Mouse (Mus musculus) urinary bladder, postnatal 10 days (tissue): ENCODE results near the gene 1700001P01Rik.

Source experiments
- DNase-seq: peaks from one replicate; pipeline ENCODE4 v3.0.0; 2022; ENCODE audit warnings: low spot score

1700001P01Rik gene

DNA sequence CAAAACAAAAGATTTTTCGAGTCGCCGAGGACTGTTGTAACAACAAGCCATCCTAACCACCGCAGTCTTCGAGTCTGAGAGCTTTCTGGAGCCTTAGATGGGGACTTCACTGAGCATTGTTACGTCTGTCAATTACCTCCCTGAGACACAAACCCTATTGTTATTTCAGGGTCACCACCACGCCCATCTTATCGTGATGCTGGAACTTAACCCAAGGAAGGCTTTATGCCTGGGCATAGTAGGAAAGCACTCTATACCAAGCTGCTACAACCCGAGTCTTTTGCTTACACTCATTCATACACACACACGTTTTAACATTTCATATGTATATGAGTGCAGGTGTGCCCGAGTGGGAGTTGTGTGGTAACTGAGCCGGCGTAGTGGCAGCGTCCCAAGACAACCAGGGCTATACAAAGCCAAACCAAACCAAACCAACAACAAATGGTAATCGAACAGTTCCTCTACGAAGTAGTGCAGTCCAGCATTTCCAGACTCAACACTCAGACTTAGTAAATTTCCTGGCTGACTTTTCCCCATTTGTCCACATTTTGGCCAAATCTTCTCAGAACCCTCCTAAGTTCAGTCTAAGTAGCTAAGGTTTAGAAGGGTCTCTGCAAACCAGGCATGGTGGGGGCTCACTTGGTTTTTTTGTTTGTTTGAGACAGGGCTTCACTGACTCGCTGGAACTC, at the start of gene 1700001P01Rik:
TSS of gene 1700001P01Rik (minus strand) at position 111 of the 689 bp plus-strand sequence.
- no peak for DNase-seq

- no peak for DNase-seq
Measured at GRCm38 (mm10) chr11:97825295-97825694, 49.6 kb upstream of the 1700001P01Rik start.

DNA sequence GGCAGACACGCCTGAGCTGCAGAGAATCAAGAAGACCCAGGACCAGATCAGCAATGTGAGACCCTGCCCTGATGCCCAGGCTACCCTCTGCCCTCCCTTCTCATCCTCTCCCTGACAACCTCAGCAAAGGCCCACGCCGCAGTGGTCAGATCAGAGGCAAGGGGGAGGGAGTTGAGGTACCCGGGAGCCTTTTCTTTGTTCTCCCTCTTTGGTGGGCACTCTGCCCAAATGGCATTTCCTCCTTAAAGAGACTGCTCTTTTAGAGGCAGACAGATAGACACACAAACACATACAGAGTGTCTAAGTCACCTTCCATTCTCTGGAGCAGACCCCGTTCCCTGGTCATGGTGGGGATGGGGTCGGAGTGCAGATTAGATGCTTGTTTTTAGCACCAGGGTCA, 49.2 kb upstream of the 1700001P01Rik start:
- no peak for DNase-seq

GRCm38 (mm10) chr11:97824168-97824567, 48.5 kb upstream of the 1700001P01Rik start:
- no peak for DNase-seq

GRCm38 (mm10) chr11:97822840-97823603, 47.3 kb upstream of the 1700001P01Rik start:
- DNase-seq, result no peak

GRCm38 (mm10) chr11:97821401-97822064, 45.8 kb upstream of the 1700001P01Rik start:
- DNase-seq, result no peak

- DNase-seq, result no peak
Measured at GRCm38 (mm10) chr11:97820840-97821239, 45.1 kb upstream of the 1700001P01Rik start.

GRCm38 (mm10) chr11:97819923-97820322, 44.2 kb upstream of the 1700001P01Rik start:
- no peak for DNase-seq

DNA sequence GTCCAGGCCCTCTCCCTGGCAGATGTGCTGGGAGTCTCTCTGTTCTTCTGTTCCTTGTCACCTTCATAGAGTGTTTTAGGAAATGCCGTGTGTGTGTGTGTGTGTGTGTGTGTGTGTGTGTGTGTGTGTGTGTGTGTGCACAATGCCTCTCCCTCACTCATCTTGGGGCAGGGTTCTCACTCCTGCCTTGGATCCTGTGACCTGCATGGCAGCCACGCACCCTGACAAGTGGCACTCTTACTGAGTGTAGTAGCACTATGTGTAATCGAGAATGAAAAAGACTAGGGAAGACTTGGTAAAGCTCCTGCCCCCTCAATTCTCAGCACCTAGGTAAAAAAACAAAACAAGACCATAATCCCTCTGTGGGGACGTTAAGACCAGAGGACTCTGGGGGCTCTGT, 43.4 kb upstream of the 1700001P01Rik start:
- no peak for DNase-seq

- DNase-seq, result no peak
Measured at GRCm38 (mm10) chr11:97818571-97818970, 42.9 kb upstream of the 1700001P01Rik start.

DNA sequence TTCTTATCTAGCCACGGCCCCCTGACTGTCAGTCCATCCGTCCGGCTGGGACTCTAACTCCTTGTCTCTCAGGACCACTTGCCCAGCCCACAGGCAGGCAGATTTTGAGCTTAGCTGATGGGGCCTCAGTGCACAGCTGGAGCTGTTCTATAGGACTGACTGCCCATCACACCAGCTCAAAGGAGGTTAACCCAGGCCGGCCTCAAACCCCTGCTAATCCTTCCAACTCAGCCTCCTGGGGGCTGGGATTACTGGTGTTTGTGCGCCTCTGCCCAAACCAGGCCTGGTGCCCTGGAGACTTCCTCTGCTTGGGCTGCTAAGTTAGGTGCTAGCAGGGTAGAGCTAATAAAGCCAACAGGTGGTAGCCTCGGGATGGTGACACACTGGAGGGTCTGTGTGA, 42.3 kb upstream of the 1700001P01Rik start:
- DNase-seq, result no peak

DNA sequence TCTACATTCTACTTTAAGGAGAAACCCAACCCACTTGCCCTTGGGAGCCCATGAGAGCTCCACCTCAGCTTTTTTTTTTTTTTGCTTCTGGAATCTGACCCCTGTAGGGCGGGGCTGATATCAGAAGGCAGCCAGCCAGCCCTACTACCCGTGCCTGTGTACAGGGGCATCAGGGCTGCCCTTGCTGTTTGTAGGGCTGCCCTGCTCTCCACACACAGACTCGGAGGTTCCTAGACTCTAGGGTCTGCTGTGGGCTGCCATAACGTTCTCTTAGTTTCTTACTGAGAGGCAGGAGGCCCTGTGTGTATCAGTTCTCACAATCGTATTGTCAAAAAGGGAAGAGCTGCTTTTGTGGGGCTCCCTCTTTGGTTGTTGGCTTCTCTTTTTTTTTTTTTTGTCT, 41.7 kb upstream of the 1700001P01Rik start:
- DNase-seq, result no peak

DNA sequence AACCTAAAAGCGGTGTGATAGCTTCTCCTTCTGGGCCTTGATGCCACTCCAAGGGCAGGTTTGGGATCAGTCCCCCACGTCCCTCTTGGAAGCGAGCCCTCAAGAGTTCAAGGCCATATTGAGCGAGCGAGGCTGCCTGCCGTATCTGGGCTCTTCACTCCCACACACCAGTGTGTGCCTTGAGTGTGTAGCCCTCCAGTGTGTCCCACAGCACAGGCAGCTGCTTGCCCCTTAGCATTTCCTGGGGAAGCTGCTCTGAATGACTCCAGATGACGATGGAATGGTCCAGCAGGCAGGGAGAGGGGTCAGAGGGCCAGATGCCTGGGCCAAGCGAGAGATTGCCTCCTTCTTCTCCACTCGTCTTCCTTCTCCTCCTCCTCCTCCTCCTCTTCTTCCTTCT, 41.2 kb upstream of the 1700001P01Rik start:
- no peak for DNase-seq

- no peak for DNase-seq
Measured at GRCm38 (mm10) chr11:97816176-97816575, 40.5 kb upstream of the 1700001P01Rik start.

DNA sequence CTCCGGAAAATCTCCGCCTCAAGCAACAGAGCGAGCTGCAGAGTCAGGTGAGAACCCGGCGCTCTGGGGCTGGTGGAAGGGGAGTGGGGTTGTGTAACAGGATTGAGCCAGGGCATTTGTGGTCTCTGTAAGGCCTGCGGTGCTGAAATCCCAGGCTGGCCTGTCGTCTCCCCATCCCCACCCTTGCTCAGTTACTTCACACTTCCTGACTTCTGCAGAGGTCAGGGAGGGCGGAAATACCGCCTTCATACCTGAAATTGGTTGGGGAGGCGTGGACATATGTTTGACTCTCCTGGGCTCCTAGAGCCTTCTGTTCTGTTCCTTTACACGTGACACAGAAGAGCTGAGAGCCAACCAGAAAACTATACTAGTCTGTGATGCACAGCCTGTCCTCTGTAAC, 40.0 kb upstream of the 1700001P01Rik start:
- no peak for DNase-seq

- no peak for DNase-seq
Measured at GRCm38 (mm10) chr11:97813746-97814515, 38.2 kb upstream of the 1700001P01Rik start.

DNA sequence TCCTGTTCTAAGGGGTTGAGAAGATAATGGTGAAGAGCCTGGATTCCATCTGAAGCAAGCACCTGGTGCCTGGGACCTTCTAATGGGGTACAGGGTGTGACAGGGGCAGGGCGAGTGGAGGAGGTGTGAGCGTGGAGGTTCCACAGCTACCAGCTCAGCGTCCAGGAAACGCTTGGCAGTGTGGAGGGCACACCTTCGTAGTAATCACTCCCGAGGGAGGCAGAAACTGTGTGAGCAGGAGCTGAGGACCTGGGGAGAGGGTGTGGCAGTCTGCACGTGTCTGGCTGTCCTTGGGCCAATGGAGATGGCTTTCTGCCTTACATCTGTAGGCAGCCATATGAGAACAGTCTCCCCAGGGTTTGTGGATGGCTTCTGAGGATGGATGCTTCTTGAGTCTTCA, 37.4 kb upstream of the 1700001P01Rik start:
- no peak for DNase-seq

DNA sequence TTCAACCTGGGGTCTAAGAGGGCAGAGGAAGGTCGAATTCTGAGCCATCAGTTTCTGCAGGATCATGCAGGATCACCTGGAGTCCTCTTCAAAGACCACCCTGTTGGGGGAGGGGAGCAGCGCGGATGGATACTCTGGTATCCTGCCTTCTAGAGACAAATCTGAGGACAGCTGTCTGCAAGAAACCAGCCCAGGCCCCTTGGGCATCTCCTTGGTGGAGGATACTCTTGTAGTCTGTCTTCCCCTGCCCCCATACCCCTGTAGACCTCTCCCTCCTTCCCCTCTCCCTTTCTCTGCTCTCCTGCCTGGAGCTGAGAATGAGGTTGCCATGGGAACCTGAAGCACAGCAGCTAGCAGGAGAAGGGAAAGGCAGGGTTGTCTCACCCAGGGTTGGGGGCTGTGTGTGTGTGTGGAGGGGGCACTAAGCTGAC, 36.8 kb upstream of the 1700001P01Rik start:
- DNase-seq, result no peak

GRCm38 (mm10) chr11:97811569-97812362, 36.0 kb upstream of the 1700001P01Rik start:
- no peak for DNase-seq

DNA sequence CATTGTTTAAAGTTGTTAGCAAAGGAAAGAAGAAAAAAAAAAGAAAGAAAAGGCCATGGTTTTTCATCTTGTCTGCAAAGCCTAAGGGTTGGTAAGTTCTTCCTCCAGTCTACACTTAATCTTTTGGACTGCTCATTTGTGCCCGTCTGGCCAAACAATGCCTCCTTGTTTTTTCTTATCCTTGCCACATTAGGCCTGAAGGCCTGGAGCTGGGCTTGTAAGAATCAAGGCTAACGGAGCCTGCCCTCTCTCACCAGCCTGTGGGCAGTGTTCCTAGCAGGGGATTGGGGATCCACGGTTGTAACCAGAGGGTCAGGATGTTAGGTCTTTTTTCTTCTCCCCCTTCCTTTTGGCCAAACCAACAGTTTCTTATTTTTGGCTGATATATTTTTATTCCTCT, 35.3 kb upstream of the 1700001P01Rik start:
- no peak for DNase-seq

DNA sequence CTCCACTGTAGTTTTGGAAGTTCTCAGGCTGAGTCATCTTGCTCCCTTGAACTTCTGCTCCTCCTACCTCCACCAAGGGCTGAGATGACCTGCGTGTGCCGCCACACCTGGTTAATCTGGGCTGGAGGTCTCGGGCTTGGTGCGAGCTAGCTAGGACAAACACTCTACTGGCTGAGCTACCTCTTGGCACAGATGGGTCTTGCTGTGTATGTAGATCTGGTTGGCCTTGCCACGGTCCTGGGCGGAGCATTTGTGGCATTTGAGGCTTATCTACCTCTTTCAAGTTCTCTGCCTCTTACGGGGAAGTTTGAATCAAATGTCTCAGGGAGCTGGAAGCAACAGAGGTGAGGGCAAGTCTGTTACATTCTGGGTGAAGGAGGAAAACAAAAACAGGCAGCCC, 34.6 kb upstream of the 1700001P01Rik start:
- DNase-seq, result no peak
